Mouse (Mus musculus) cortical plate, adult 2 months (tissue): ENCODE measurements at regions not wholly inside any gene's neighbourhood (a gene's known extent, or its start where the extent isn't known, plus 50 kb on each side); places are given as distances from the start of the nearest gene placed in this dataset.

Experiments
- CTCF ChIP-seq: fragments of 200-500 bp; IDR thresholded peaks from 2 replicates; pipeline ENCODE4 v1.5.1; 2011; ENCODE audit warnings: mild to moderate bottlenecking, control low read depth, low read length; ENCODE audit not compliant: insufficient read depth; ENCODE audit errors: extremely low read depth
- POLR2A ChIP-seq: fragments of 200-500 bp; IDR thresholded peaks from 2 replicates; pipeline ENCODE4 v1.6.1; 2011; ENCODE audit warnings: mild to moderate bottlenecking, low read length, control low read depth; ENCODE audit not compliant: insufficient read depth; ENCODE audit errors: extremely low read depth

DNA sequence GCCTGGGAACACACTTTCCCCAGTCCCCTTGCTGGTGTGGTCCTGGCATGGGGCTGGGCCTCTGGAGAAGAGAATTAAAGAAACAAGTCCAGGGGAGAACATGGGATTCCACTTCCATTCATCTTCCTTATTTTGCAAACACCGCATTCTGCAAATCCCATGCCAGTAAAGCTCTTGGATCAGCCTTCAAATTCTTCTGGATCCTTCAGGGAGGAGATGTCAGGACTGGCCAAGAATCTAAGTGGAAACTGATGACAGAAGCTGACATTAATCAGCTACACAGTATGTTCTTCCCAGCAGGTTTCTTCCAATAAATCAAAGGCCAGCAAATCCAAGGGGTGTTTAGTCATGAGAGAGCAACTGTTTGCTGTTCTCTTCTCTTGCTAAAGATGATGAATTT is 83.4 kb downstream of the Rdh14 start:
- TF ChIP-seq CTCF (no peak), POLR2A (no peak)
